Mouse (Mus musculus) neural tube, embryonic 15.5 days (tissue): ENCODE data around the gene Dnph1. TPM values are rescaled to one million over a fixed set of nuclear protein-coding genes. Genes with fewer than 3 reads are reported as not detected.
"Not testable (repeated sequence)": the region's sequence is repeated elsewhere in the genome, so short reads cannot be mapped to it uniquely, and the experiment has no call there.

Experiments
- ATAC-seq: fragments of 200-750 bp; cut with Nextera tagmentation; 2 replicates; pipeline ENCODE4 v1.8.0; 2017; ENCODE audit warnings: mild to moderate bottlenecking, moderate TSS enrichment, moderate library complexity; ENCODE audit not compliant: low FRiP score
- H3K27ac ChIP-seq: fragments of 300-500 bp; sonication (generic); replicated peaks from 2 replicates; pipeline ENCODE4 v1.5.1; 2015; ENCODE audit warnings: mild to moderate bottlenecking, inconsistent platforms
- H3K27me3 ChIP-seq: fragments of 300-500 bp; sonication (generic); replicated peaks from 2 replicates; pipeline ENCODE4 v1.6.1; 2015; ENCODE audit warnings: inconsistent platforms
- H3K36me3 ChIP-seq: fragments of 300-500 bp; sonication (generic); 2 replicates; pipeline ENCODE4 v1.6.1; 2015; ENCODE audit warnings: inconsistent platforms
- H3K4me1 ChIP-seq: fragments of 300-500 bp; sonication (generic); 2 replicates; pipeline ENCODE4 v1.6.1; 2015; ENCODE audit warnings: inconsistent platforms
- H3K4me2 ChIP-seq: fragments of 300-500 bp; sonication (generic); 2 replicates; pipeline ENCODE4 v1.6.1; 2015; ENCODE audit warnings: inconsistent platforms, mild to moderate bottlenecking, moderate library complexity
- H3K4me3 ChIP-seq: fragments of 300-500 bp; sonication (generic); replicated peaks from 2 replicates; pipeline ENCODE4 v1.5.1; 2015; ENCODE audit warnings: mild to moderate bottlenecking, inconsistent platforms
- H3K9ac ChIP-seq: fragments of 300-500 bp; sonication (generic); replicated peaks from 2 replicates; pipeline ENCODE4 v1.6.1; 2015; ENCODE audit warnings: mild to moderate bottlenecking, inconsistent platforms
- H3K9me3 ChIP-seq: fragments of 300-500 bp; sonication (generic); replicated peaks from 2 replicates; pipeline ENCODE4 v1.6.1; 2016; ENCODE audit warnings: inconsistent platforms
- WGBS: fragments of 180-500 bp; shearing (Covaris S2); methylation state at CpG from one replicate; pipeline ENCODE4 v1.1.7; 2015; ENCODE audit warnings: mixed read lengths; 5-methylcytosine and 5-hydroxymethylcytosine counted together
- polyA plus RNA-seq: library from polyadenylated mRNA; unstranded; fragments of >200 nt; fragmentation: Nextera tagmentation; extraction: Ambion mirVana; gene quantifications from 2 replicates; pipeline ENCODE4 v1.2.1, GENCODE M21; 2015

Gene Dnph1
- polyA plus RNA-seq, 1 experiment from 2014 or later = 13.6 TPM

- no peak overlapping the region for H3K27ac ChIP-seq
- peaks cover 71% of the 10 kb centered on the region for H3K36me3 ChIP-seq
- H3K4me2 ChIP-seq = no peak overlapping the region
- no peaks in the 10 kb centered on the region for H3K27me3 ChIP-seq
- WGBS = 72% methylated on average over 9 of the region's 9 CpGs
- no peak overlapping the region for H3K9ac ChIP-seq
- H3K4me1 ChIP-seq = no peaks in the 10 kb centered on the region
- ATAC-seq = no peak
- H3K9me3 ChIP-seq = no peaks in the 10 kb centered on the region
- H3K4me3 ChIP-seq = no peak overlapping the region
These were observed 28.7 kb upstream of the Dnph1 start for GRCm38 (mm10) chr17:46467830-46468229.

DNA sequence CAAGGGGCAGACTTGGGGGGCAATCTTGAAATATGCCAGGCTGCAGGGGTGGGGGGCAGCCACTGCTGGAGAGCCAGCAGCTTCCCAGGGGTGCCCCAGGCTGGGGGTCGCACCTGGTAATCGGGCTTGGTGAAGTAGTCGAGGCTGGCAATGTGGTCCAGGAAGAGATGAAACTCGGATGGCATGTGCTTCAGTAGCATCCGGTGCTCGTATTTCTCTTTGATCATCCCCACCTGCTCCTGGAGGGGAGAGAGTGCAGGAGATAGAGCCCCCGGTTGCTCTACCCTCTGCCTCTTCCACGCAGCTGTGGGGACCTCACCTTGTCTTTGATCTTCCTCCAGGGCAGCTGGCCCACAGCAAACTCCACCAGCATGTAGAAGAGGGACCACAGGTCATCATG lies 19.9 kb upstream of the Dnph1 start:
- Histone ChIP-seq H3K36me3 (peaks cover 81% of the 10 kb centered on the region), H3K27me3 (no peaks in the 10 kb centered on the region), H3K9ac (no peak overlapping the region), H3K9me3 (no peaks in the 10 kb centered on the region), H3K4me2 (no peak overlapping the region), H3K4me3 (no peak overlapping the region), H3K27ac (no peak overlapping the region), H3K4me1 (no peaks in the 10 kb centered on the region)
- 83% methylated on average over 8 of the region's 8 CpGs for WGBS
- no peak for ATAC-seq

- no peak for ATAC-seq
- Histone ChIP-seq H3K27ac (no peak overlapping the region), H3K36me3 (peaks cover 74% of the 10 kb centered on the region)
These were observed 19.2 kb upstream of the Dnph1 start for GRCm38 (mm10) chr17:46477286-46477685.

DNA sequence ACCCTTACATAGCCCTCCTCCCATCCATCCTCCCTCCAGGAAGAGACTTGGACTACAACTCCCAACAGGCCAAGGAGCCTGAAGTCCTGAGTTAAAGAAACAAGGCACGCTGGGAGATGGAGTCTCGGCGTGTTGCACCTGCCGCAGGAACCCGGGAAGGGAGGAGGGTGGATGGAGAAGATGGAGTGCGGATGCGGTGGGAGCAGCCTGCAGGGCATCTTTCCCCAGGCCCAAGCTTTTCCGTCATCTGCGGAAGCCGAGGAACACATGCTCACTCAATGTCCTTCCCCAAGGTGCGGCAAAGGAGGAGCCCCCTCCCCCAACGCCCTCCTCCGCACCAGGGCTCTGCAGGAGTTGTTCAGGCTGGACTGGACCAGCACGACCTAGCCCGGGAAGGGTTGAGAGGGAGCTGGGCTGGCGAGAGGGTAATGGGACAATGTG lies 12.9 kb upstream of the Dnph1 start:
- H3K4me1 ChIP-seq = peaks cover 51% of the 10 kb centered on the region
- H3K36me3 ChIP-seq = peaks cover 20% of the 10 kb centered on the region
- H3K27ac ChIP-seq = peak overlapping the region; percentile 37
- peak overlapping the region; percentile 45 for H3K9ac ChIP-seq
- no peaks in the 10 kb centered on the region for H3K9me3 ChIP-seq
- H3K4me3 ChIP-seq = peak overlapping the region; percentile 36
- H3K4me2 ChIP-seq = peak overlapping the region; percentile 79
- ATAC-seq = 0 out of 2 replicates have a peak, but pooled peaks have one; percentile 16
- peaks cover 4% of the 10 kb centered on the region; the same call in 1 of the 2 replicates for H3K27me3 ChIP-seq
- 3% methylated on average over 16 of the region's 16 CpGs for WGBS

More at GRCm38 (mm10) chr17:46477286-46477685, 19.2 kb upstream of the Dnph1 start:
- no peak overlapping the region for H3K4me3 ChIP-seq
- H3K9me3 ChIP-seq = no peaks in the 10 kb centered on the region
- H3K27me3 ChIP-seq = no peaks in the 10 kb centered on the region
- H3K4me2 ChIP-seq = no peak overlapping the region
- no peaks in the 10 kb centered on the region for H3K4me1 ChIP-seq
- no peak overlapping the region for H3K9ac ChIP-seq
- 89% methylated on average over 15 of the region's 15 CpGs for whole genome bisulfite sequencing

- H3K9me3 ChIP-seq = no peaks in the 10 kb centered on the region
- 1% methylated on average over 13 of the region's 13 CpGs for WGBS
- peak overlapping the region; percentile 37; the same call in 1 of the 2 replicates for H3K27ac ChIP-seq
- H3K36me3 ChIP-seq = peaks cover 15% of the 10 kb centered on the region
- H3K4me3 ChIP-seq = peak overlapping the region; percentile 36
- peaks cover 6% of the 10 kb centered on the region; the same call in 1 of the 2 replicates for H3K27me3 ChIP-seq
- H3K9ac ChIP-seq = peak overlapping the region; percentile 45
- peak overlapping the region; percentile 79 for H3K4me2 ChIP-seq
- H3K4me1 ChIP-seq = peaks cover 51% of the 10 kb centered on the region
- no peak for ATAC-seq
These were observed 12.5 kb upstream of the Dnph1 start for GRCm38 (mm10) chr17:46484021-46484431.

- Histone ChIP-seq H3K36me3 (peaks cover 11% of the 10 kb centered on the region), H3K9me3 (no peaks in the 10 kb centered on the region), H3K27ac (no peak overlapping the region), H3K9ac (peak overlapping the region; percentile 45), H3K27me3 (peaks cover 9% of the 10 kb centered on the region; the same call in 1 of the 2 replicates), H3K4me2 (peak overlapping the region; percentile 79), H3K4me1 (peaks cover 51% of the 10 kb centered on the region), H3K4me3 (peak overlapping the region; percentile 36)
- ATAC-seq = no peak
- 10% methylated on average over 6 of the region's 6 CpGs for WGBS
These were observed 12.0 kb upstream of the Dnph1 start for GRCm38 (mm10) chr17:46484461-46484875.

DNA sequence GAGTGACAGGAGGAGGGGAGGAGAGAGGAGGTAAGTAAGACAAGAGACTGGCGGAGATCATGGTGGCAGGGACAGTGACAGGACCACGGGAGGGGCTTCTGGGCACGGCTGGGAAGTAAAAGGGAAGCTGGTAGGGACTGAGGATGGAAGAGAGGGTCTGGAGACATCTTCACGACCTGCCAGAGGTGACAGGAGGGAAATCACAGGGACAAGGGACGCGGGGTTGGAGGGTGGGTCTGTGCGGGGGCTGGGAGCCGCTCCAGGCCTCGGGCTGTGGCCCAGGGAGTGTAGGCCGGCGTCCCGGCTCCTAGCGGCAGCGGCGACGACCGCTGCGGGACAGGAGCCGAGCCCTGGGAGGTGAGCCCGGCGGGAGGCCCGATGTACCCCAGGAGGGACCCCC lies 9.5 kb upstream of the Dnph1 start:
- peak overlapping the region; percentile 65 for H3K4me3 ChIP-seq
- peak overlapping the region; percentile 79 for H3K27ac ChIP-seq
- H3K4me1 ChIP-seq = peaks cover 51% of the 10 kb centered on the region
- H3K27me3 ChIP-seq = peaks cover 13% of the 10 kb centered on the region; the same call in 1 of the 2 replicates
- H3K9ac ChIP-seq = peak overlapping the region; percentile 88
- WGBS = under 1% methylated on average over 20 of the region's 22 CpGs
- H3K9me3 ChIP-seq = no peaks in the 10 kb centered on the region
- no peaks in the 10 kb centered on the region for H3K36me3 ChIP-seq
- H3K4me2 ChIP-seq = peak overlapping the region; percentile 75
- peak; percentile 52 for ATAC-seq

GRCm38 (mm10) chr17:46487431-46487830 lies 9.1 kb upstream of the Dnph1 start, which contains the start of gene Ttbk1:
TSS of gene Ttbk1 (minus strand) at chr17:46487675.
- ATAC-seq = peak; percentile 84
- H3K9me3 ChIP-seq = no peaks in the 10 kb centered on the region
- peak within 1 kb of the TSS; percentile 65 for H3K4me3 ChIP-seq
- H3K4me1 ChIP-seq = peaks cover 51% of the 10 kb centered on the region
- H3K27ac ChIP-seq = peak within 1 kb of the TSS; percentile 79
- 1% methylated on average over 11 of the region's 49 CpGs for WGBS
- peak within 1 kb of the TSS; percentile 88 for H3K9ac ChIP-seq
- H3K36me3 ChIP-seq = no peaks in the 10 kb centered on the region
- peak within 1 kb of the TSS; percentile 75 for H3K4me2 ChIP-seq
- H3K27me3 ChIP-seq = peaks cover 13% of the 10 kb centered on the region; the same call in 1 of the 2 replicates

DNA sequence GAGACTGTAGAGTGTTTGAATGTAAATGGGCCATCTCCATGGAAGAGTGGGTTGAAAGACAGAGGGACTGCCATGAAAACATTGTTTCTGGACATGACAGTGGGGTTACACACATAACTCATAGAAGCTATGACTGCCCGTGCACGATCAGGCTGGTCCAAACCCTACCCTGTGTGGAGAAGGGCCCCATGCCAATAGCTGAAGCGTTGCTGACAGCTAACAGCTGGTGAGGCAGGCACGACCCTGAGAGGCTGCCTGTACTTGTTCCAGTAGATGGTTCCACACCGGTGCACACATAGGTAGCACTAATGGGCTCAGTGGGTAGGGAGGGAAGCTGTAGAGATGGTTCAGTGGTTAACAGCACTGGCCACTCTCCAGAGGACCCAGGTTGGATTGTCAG lies 1.0 kb upstream of the Dnph1 start:
- no peak overlapping the region for H3K9ac ChIP-seq
- 76% methylated on average over 5 of the region's 5 CpGs for WGBS
- H3K9me3 ChIP-seq = no peaks in the 10 kb centered on the region
- 0 out of 2 replicates have a peak, but pooled peaks cover 12% of the 10 kb centered on the region for H3K36me3 ChIP-seq
- no peak overlapping the region for H3K4me2 ChIP-seq
- no peak for ATAC-seq
- no peak overlapping the region for H3K27ac ChIP-seq
- H3K4me1 ChIP-seq = peaks cover 7% of the 10 kb centered on the region
- peaks cover 10% of the 10 kb centered on the region; the same call in 1 of the 2 replicates for H3K27me3 ChIP-seq
- H3K4me3 ChIP-seq = no peak overlapping the region

DNA sequence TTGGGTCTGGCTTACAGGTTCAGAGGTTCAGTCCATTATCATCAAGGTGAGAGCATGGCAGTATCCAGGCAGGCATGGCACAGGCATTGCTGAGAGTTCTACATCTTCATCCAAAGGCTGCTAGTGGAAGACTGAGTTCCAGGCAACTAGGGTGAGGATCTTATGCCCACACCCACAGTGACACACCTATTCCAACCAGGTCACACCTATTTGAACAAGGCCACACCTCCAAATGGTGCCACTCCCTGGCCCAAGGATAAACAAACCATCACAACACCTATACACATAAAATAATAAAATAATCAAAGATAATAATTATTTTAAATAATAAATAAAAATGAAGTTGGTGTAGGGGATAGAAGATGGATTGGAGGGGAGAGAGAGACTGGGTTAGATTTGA lies 430 bp upstream of the Dnph1 start:
- Histone ChIP-seq H3K4me2 (peak overlapping the region; percentile 71), H3K36me3 (0 out of 2 replicates have a peak, but pooled peaks cover 13% of the 10 kb centered on the region)
- H3K4me3 ChIP-seq, H3K27ac ChIP-seq, H3K27me3 ChIP-seq, H3K4me1 ChIP-seq, H3K9ac ChIP-seq, H3K9me3 ChIP-seq, ATAC-seq: not testable (repeated sequence)

GRCm38 (mm10) chr17:46497956-46498355 lies 1.4 kb downstream of the Dnph1 start:
- Histone ChIP-seq H3K9ac (no peak overlapping the region), H3K4me1 (peaks cover 7% of the 10 kb centered on the region), H3K27ac (no peak overlapping the region), H3K9me3 (no peaks in the 10 kb centered on the region), H3K4me2 (no peak overlapping the region), H3K27me3 (peaks cover 7% of the 10 kb centered on the region; the same call in 1 of the 2 replicates), H3K4me3 (no peak overlapping the region), H3K36me3 (peaks cover 19% of the 10 kb centered on the region; the same call in 1 of the 2 replicates)
- ATAC-seq = no peak
- WGBS = 73% methylated on average over 8 of the region's 8 CpGs

DNA sequence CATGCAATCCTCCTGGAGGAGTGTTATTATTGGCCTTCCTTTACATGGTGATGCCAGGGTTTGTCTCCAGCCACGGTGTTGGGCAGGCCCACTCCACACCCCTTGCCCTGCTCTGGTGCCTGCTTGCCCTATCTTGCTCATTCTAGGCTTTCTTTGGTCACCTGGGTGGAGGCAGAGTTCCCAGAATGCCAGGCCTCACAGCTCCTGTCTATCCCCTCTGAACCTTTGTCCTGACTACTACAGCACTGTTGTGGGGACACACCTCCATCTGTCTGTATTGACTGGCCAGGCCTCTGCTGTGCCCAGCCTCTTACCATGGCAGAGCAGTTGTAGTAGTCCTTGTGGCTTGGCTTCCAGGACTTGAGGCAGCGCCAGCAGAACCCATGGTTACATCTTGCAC lies 6.3 kb downstream of the Dnph1 start:
- no peaks in the 10 kb centered on the region for H3K9me3 ChIP-seq
- peaks cover 40% of the 10 kb centered on the region for H3K36me3 ChIP-seq
- no peak for ATAC-seq
- H3K4me3 ChIP-seq = no peak overlapping the region
- no peak overlapping the region for H3K4me2 ChIP-seq
- 88% methylated on average over 2 of the region's 2 CpGs for WGBS
- no peaks in the 10 kb centered on the region for H3K4me1 ChIP-seq
- no peaks in the 10 kb centered on the region for H3K27me3 ChIP-seq
- H3K27ac ChIP-seq = no peak overlapping the region
- no peak overlapping the region for H3K9ac ChIP-seq
